In genomic region chr5:144267535-144268241, GRCm38 (mm10) we compare ENCODE assay signal across 9 mouse cellular contexts. TPM values are rescaled to one million over a fixed set of nuclear protein-coding genes. Genes with fewer than 3 reads are reported as not detected.
DNase-seq lines count a peak whose midpoint lies in the region; ATAC-seq lines count a peak whose summit lies in the region.
"Had no signal": no experiment of that assay in that cellular context is flagged by ENCODE, and none has a peak within 500 bp of the region (broad histone marks: within the 10 kb centered on the region; RNA-seq: fewer than 3 reads in every experiment).

No protein-coding gene starts in this region.

- H3K27ac ChIP-seq in heart, embryonic 13.5 days (replicated peaks) = peak overlapping the region; percentile 73
- peak overlapping the region; percentile 47; the same call in 1 of the 2 replicates for H3K27ac ChIP-seq in lung, embryonic 16.5 days (ENCODE audit: low read length)
- H3K27ac ChIP-seq: embryonic facial prominence, embryonic 15.5 days had no signal

- 0 out of 2 replicates have a peak overlapping the region, but pooled peaks have one; percentile 3 for H3K4me2 ChIP-seq in heart, embryonic 13.5 days
- no peak overlapping the region for H3K4me2 ChIP-seq in lung, embryonic 16.5 days (ENCODE audit: low read depth, low read length)
- H3K4me2 ChIP-seq: embryonic facial prominence, embryonic 15.5 days had no signal

- DNase-seq in adrenal gland, postnatal 10 days = peak; percentile 72
- no peak for DNase-seq in adrenal gland, postnatal 4 days (ENCODE audit: low spot score in 2 of 2)
- peak; percentile 42 for DNase-seq in ovary, postnatal 36 days (ENCODE audit: low spot score)
- DNase-seq in ovary, postnatal 10 days (ENCODE audit: low spot score) = no peak
- DNase-seq in urinary bladder, postnatal 4 days (ENCODE audit: low spot score in 2 of 2) = no peak

- no peaks in the 10 kb centered on the region for H3K9me3 ChIP-seq in heart, embryonic 13.5 days
- H3K9me3 ChIP-seq in lung, embryonic 16.5 days (ENCODE audit: control insufficient read depth, low read length) = no peaks in the 10 kb centered on the region
- H3K9me3 ChIP-seq: embryonic facial prominence, embryonic 15.5 days had no signal

- H3K27me3 ChIP-seq in heart, embryonic 13.5 days (replicated peaks) = no peaks in the 10 kb centered on the region
- no peaks in the 10 kb centered on the region for H3K27me3 ChIP-seq in lung, embryonic 16.5 days (ENCODE audit: control insufficient read depth, insufficient read depth, low read depth, low read length)
- H3K27me3 ChIP-seq: embryonic facial prominence, embryonic 15.5 days had no signal

- no peak overlapping the region for H3K4me3 ChIP-seq in heart, embryonic 13.5 days
- H3K4me3 ChIP-seq in lung, embryonic 16.5 days (ENCODE audit: low read length) = no peak overlapping the region
- H3K4me3 ChIP-seq: embryonic facial prominence, embryonic 15.5 days had no signal

- H3K9ac ChIP-seq in heart, embryonic 13.5 days = peak overlapping the region; percentile 58
- no peak overlapping the region for H3K9ac ChIP-seq in lung, embryonic 16.5 days (ENCODE audit: low read length)
- H3K9ac ChIP-seq: embryonic facial prominence, embryonic 15.5 days had no signal

- H3K4me1 ChIP-seq in heart, embryonic 13.5 days = peaks cover 63% of the 10 kb centered on the region
- H3K4me1 ChIP-seq in lung, embryonic 16.5 days (replicated peaks; ENCODE audit: control insufficient read depth, insufficient read depth, low read length) = peaks cover 12% of the 10 kb centered on the region

- ATAC-seq in heart, embryonic 13.5 days (ENCODE audit: extremely low read depth, insufficient number of reproducible peaks, low FRiP score, low TSS enrichment) = peak; percentile 29; the same call in 1 of the 2 replicates
- ATAC-seq in lung, embryonic 16.5 days (ENCODE audit: low read depth) = peak; percentile 34; the same call in 1 of the 2 replicates
- no peak for ATAC-seq in granulocyte monocyte progenitor cell, adult 5-6 weeks (replicated peaks; ENCODE audit: poor library complexity, severe bottlenecking)

- peaks cover 53% of the 10 kb centered on the region for H3K36me3 ChIP-seq in heart, embryonic 13.5 days
- peaks cover 16% of the 10 kb centered on the region for H3K36me3 ChIP-seq in lung, embryonic 16.5 days (ENCODE audit: control insufficient read depth, insufficient read depth, low read length)

- WGBS in heart, embryonic 13.5 days = 39% methylated on average over 8 of the region's 8 CpGs
- WGBS in lung, embryonic 16.5 days = 47% methylated on average over 8 of the region's 8 CpGs

RNA-seq across cellular contexts. Expression of gene Bri3, which starts 23.5 kb away (rescaled TPM):
- 100 to 1,000 TPM; 116 to 124 TPM for total RNA-seq in adrenal gland, postnatal 10 days (2021)
- total RNA-seq in adrenal gland, postnatal 4 days (2021) = 100 to 1,000 TPM; 102 to 108 TPM
- polyA plus RNA-seq in heart, embryonic 13.5 days (2015; fragmentation: Nextera tagmentation; extraction: Ambion mirVana) = 126 and 137 TPM in 2 replicates
- polyA plus RNA-seq in lung, embryonic 16.5 days (2015; fragmentation: Nextera tagmentation; extraction: Ambion mirVana) = 114 and 124 TPM in 2 replicates
- 29.1 and 56.1 TPM in 2 replicates for total RNA-seq in granulocyte monocyte progenitor cell, adult 5-6 weeks (2014; fragmentation: Nextera tagmentation)
- total RNA-seq in granulocyte monocyte progenitor cell, adult 5-6 weeks (2017) = 12.2 and 20.2 TPM in 2 replicates

RNA-seq across cellular contexts. Expression of gene Tecpr1, which starts 44.3 kb away (rescaled TPM):
- total RNA-seq in adrenal gland, postnatal 10 days (2021) = 10 to 100 TPM; 56.9 to 67.2 TPM
- 10 to 100 TPM; 68.5 to 70.9 TPM for total RNA-seq in adrenal gland, postnatal 4 days (2021)
- 14.7 and 15.3 TPM in 2 replicates for polyA plus RNA-seq in heart, embryonic 13.5 days (2015; fragmentation: Nextera tagmentation; extraction: Ambion mirVana)
- 28.4 and 31.7 TPM in 2 replicates for polyA plus RNA-seq in lung, embryonic 16.5 days (2015; fragmentation: Nextera tagmentation; extraction: Ambion mirVana)
- total RNA-seq in granulocyte monocyte progenitor cell, adult 5-6 weeks (2014; fragmentation: Nextera tagmentation) = 1.4 and 6.1 TPM in 2 replicates
- total RNA-seq in granulocyte monocyte progenitor cell, adult 5-6 weeks (2017) = 1.1 and 3.3 TPM in 2 replicates

Comparison
In these comparisons a context has a peak if more than half of its experiments do, and no peak if none do; other contexts are left out.
1. DNase-seq: peak in adrenal gland, postnatal 10 days (single experiment) and ovary, postnatal 36 days (single experiment); none in adrenal gland, postnatal 4 days (0 of 2), ovary, postnatal 10 days (single experiment) and urinary bladder, postnatal 4 days (0 of 2).
2. RNA of gene Tecpr1, which starts 44.3 kb away (total RNA-seq): 68.5 to 70.9 TPM in adrenal gland, postnatal 4 days and 56.9 to 67.2 TPM in adrenal gland, postnatal 10 days; 1.1 to 6.1 TPM in granulocyte monocyte progenitor cell, adult 5-6 weeks; every median in the first group is over 4 times any median in the second.